Mouse (Mus musculus): Measurements from ENCODE around the gene Stxbp6.

DNA sequence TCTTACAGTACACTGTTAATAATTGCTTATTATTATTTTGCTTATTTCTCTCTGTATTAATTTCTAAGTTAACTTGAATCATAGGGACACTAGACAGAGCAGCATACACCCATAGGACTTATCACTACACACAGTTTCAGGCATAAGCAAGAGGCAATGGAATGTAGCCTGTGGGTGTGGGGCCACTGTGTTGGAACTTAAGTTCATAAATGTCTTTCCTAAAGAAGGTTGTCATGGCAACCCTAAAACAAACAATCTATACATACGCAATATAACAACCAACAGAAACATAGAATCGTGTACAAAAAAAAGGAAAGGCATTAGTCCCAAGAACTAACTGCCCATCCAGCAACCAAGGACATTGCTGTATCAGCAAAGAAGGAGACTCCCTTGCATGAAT lies 67.9 kb downstream of the Stxbp6 start:
- TF ChIP-seq CTCF (IDR thresholded peaks at IDR 0.05; ENCODE audit: borderline replicate concordance, control insufficient read depth, extremely low read depth, insufficient read depth, low read length, poor library complexity) (no peak), POLR2A (IDR thresholded peaks at IDR 0.05; ENCODE audit: control insufficient read depth, extremely low read depth, insufficient read depth, low read length, poor library complexity) (no peak)

Data from thymus, adult 2 months (tissue).